Mouse (Mus musculus) Patski (cell line): ENCODE data around the gene Eif2b4. TPM values are rescaled to one million over a fixed set of nuclear protein-coding genes. Genes with fewer than 3 reads are reported as not detected.

Experiments used
- ATAC-seq: fragments of 100-300 bp; one replicate; pipeline ENCODE4 v1.8.0; 2021
- CTCF ChIA-PET: fragments of 350-600 bp; sonication (Branson Sonifier 250); formaldehyde crosslinking; loops from one replicate; lab custom pipeline; 2022; ENCODE audit warnings: inconsistent platforms; lab: Charles Lee
- POLR2A ChIA-PET: fragments of 350-600 bp; sonication (Branson Sonifier 250); formaldehyde crosslinking; loops from one replicate; lab custom pipeline; 2022; ENCODE audit warnings: antibody characterized with exemption, inconsistent platforms; lab: Charles Lee
- DNase-seq: peaks from one replicate; pipeline ENCODE4 v3.0.0-alpha.2; 2011; ENCODE audit warnings: low read depth, low spot score
- H3K27me3 ChIP-seq: fragments of 371-371 bp; one replicate; pipeline ENCODE4 v1.5.1; 2021
- CTCF ChIP-seq: fragments of 100-300 bp; IDR thresholded peaks from one replicate; pipeline ENCODE4 v1.5.1; 2021
- in situ Hi-C: fragments of 300-500 bp; cut with MboI; formaldehyde crosslinking; loops from 3 replicates; pipeline ENCODE4 v1.11.1; 2018; ENCODE audit warnings: low pct_unique_long_range_greater_than_20kb, mixed read lengths
- polyA plus RNA-seq: library from polyadenylated mRNA; unstranded; gene quantifications from one replicate; pipeline ENCODE4 v1.2.3, GENCODE M21; 2021

Gene Eif2b4
- polyA plus RNA-seq, 1 experiment from 2014 or later = 78.1 TPM

DNA sequence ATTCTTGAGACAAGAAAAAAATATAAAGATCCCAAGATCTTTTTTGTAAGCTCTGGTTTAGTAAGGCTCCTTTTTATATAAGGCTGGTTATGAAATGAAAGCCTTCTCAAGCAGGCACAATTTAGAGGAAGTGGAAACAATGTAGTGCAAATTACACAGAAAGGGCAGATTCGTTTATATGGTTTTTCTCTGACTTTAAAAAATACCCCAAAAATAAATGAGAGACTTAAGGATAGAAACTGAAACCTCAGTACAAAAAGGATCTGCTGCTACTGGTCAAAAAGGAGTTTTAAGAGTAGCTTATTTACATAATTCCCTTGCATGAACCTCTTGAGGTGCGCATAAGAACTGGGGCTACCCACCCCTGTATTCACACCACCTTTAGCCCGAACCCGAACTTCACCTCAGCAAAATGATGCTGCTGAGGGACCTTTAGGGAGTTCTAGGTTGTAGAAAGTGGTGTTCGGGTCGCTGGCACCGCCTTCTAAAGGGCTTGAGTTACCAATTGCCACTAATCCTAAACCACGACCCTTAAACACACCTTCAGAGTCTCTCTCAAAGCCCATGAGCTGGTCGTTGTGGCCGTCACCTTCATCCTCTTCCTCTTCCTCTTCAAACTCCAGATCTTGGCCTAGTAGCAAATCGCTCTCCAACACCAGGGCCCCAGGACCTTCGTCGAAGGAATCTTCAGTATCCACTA lies 8.0 kb upstream of the Eif2b4 start:
- DNase-seq = no peak
- POLR2A ChIA-PET = interaction anchor here (0.6 to 3.3 kb wide), 6 partner anchors 8 to 94 kb away, joined by 3 to 14 read pairs (median 4); partner anchors contain the start of genes Eif2b4, Fndc4, Gm29609 and Gm9970

DNA sequence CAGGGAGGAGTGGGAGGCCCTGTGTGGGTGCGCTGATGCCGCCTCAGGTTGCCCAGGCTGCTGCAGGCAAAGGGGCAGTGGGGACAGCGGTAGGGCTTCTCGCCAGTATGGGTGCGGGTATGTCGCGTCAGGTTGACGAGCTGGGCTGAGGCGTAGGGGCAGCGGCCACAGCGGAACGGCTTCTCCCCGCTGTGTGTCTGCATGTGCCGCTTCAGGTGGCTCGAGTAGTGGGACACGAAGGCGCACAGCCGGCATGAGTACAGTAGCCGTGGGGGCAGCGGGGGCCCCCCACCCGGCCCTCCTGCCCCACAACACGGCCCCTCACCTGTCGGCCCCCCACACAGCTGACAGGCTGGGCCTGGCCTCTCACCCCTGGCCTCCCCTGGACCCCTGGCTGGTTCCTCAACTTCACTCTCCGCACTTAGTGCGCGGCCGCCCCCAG lies 7.1 kb upstream of the Eif2b4 start:
- in situ Hi-C loops = no loop called here
- H3K27me3 ChIP-seq = no peaks in the 10 kb centered on the region
- CTCF ChIA-PET = interaction anchor here (0.6 kb wide), 1 partner anchor 19 kb away, joined by 3 read pairs; no protein-coding TSS in a partner anchor
- POLR2A ChIA-PET = interaction anchor here (0.6 to 3.3 kb wide), 5 partner anchors 13 to 95 kb away, joined by 3 to 12 read pairs (median 3); partner anchors contain the start of genes Fndc4, Gm29609, Gm9970 and Gtf3c2
- DNase-seq = no peak
- no peak for ATAC-seq
- no peak for TF ChIP-seq CTCF

More for the DNA sequence above, 8.0 kb upstream of the Eif2b4 start:
- in situ Hi-C loops = no loop called here
- TF ChIP-seq CTCF = no peak
- ATAC-seq = no peak
- CTCF ChIA-PET = interaction anchor here (0.6 to 1.8 kb wide), 2 partner anchors 8 to 17 kb away, joined by 3 to 5 read pairs; partner anchors contain the start of genes Eif2b4 and Snx17
- H3K27me3 ChIP-seq = no peaks in the 10 kb centered on the region

DNA sequence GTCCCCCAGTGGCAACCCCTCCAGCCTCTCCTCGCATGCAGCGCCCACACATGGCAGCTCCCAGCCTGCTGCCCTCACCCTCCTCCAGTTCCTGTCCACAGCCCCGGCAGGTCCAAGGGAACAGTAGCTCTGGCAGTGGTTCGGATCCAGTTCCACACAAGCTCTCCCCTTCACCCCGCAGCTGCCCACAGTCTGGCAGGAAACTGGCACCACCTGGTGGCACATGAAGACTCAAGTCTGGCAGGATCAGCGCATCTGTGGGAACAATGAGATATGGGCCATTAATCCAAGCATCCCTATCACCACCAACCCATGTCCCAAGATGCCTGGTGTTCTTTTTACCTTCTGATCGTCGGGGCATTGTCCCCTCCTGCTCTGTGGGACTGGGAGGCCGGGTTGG lies 6.7 kb upstream of the Eif2b4 start:
- no peak for TF ChIP-seq CTCF
- no peak for ATAC-seq
- no peak for DNase-seq
- in situ Hi-C loops = no loop called here
- no peaks in the 10 kb centered on the region for H3K27me3 ChIP-seq
- ChIA-PET POLR2A (interaction anchor here (1.5 to 3.3 kb wide), 2 partner anchors 12 to 20 kb away, joined by 3 to 12 read pairs; partner anchors contain the start of genes Gm29609 and Gtf3c2), CTCF (interaction anchor here (0.6 kb wide), 1 partner anchor 19 kb away, joined by 3 read pairs; no protein-coding TSS in a partner anchor)

- no peaks in the 10 kb centered on the region for H3K27me3 ChIP-seq
- ATAC-seq = no peak
- in situ Hi-C loops = no loop called here
- no peak for TF ChIP-seq CTCF
- DNase-seq = no peak
- POLR2A ChIA-PET = interaction anchor here (1.5 to 3.3 kb wide), 2 partner anchors 12 to 19 kb away, joined by 3 to 12 read pairs; partner anchors contain the start of genes Gm29609 and Gtf3c2
- CTCF ChIA-PET = no interaction called here
Measured at GRCm38 (mm10) chr5:31199321-31199892, 6.2 kb upstream of the Eif2b4 start.

- ChIA-PET POLR2A (interaction anchor here (1.1 to 1.5 kb wide), 3 partner anchors 9 to 18 kb away, joined by 3 to 10 read pairs (median 3); partner anchors contain the start of genes Gm29609 and Gtf3c2), CTCF (interaction anchor here (0.7 to 1.1 kb wide), 3 partner anchors 18 to 48 kb away, joined by 3 read pairs; no protein-coding TSS in a partner anchor)
- in situ Hi-C loops = no loop called here
- no peak for TF ChIP-seq CTCF
- no peaks in the 10 kb centered on the region for H3K27me3 ChIP-seq
- DNase-seq (no peak), ATAC-seq (no peak)
Measured at GRCm38 (mm10) chr5:31198616-31199320, 5.5 kb upstream of the Eif2b4 start.

GRCm38 (mm10) chr5:31198170-31198569 lies 4.9 kb upstream of the Eif2b4 start:
- ChIA-PET POLR2A (interaction anchor here (1.1 to 1.5 kb wide), 2 partner anchors 10 to 18 kb away, joined by 3 to 10 read pairs; partner anchors contain the start of genes Gm29609 and Gtf3c2), CTCF (interaction anchor here (0.7 to 1.1 kb wide), 3 partner anchors 17 to 48 kb away, joined by 3 read pairs; no protein-coding TSS in a partner anchor)
- TF ChIP-seq CTCF = no peak
- H3K27me3 ChIP-seq = no peaks in the 10 kb centered on the region
- in situ Hi-C loops = no loop called here
- DNase-seq (no peak), ATAC-seq (no peak)

GRCm38 (mm10) chr5:31197072-31197471 lies 3.8 kb upstream of the Eif2b4 start:
- no peak for TF ChIP-seq CTCF
- no peaks in the 10 kb centered on the region for H3K27me3 ChIP-seq
- ChIA-PET CTCF (no interaction called here), POLR2A (no interaction called here)
- DNase-seq (no peak), ATAC-seq (no peak)
- in situ Hi-C loops = no loop called here

- CTCF ChIA-PET = no interaction called here
- no peak for ATAC-seq
- in situ Hi-C loops = no loop called here
- POLR2A ChIA-PET = interaction anchor here (0.6 kb wide), 1 partner anchor 36 kb away, joined by 3 read pairs; no protein-coding TSS in a partner anchor
- DNase-seq = no peak
- no peak for TF ChIP-seq CTCF
- H3K27me3 ChIP-seq = no peaks in the 10 kb centered on the region
Measured at GRCm38 (mm10) chr5:31196207-31196606, 3.0 kb upstream of the Eif2b4 start.

DNA sequence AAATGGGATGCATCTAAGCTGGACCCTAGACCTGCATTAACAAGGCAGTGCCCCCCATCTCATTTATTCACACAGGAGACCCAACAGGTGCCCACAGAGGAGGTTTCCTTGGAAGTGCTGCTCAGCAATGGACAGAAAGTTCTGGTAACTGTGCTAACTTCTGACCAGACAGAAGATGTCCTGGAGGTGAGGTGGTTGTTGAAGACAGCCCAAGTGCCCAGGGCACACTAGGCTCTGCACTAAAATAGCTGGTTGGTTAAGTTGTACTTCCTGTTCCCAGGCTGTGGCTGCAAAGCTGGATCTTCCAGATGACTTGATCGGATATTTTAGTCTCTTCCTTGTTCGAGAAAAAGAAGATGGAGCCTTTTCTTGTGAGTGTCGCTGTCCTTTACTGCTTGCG lies 2.4 kb upstream of the Eif2b4 start:
- DNase-seq = no peak
- POLR2A ChIA-PET = no interaction called here
- TF ChIP-seq CTCF = no peak
- in situ Hi-C loops = no loop called here
- CTCF ChIA-PET = no interaction called here
- H3K27me3 ChIP-seq = no peaks in the 10 kb centered on the region
- no peak for ATAC-seq
